Mouse (Mus musculus): Measurements from ENCODE around the gene Srsf4. TPM values are rescaled to one million over a fixed set of nuclear protein-coding genes. Genes with fewer than 3 reads are reported as not detected.

The Srsf4 gene
- total RNA-seq, 2 experiments from 2014 or later, result 68.1 to 69.2 TPM

GRCm38 (mm10) chr4:131861341-131861739, 12.1 kb upstream of the Srsf4 start:
- no peak for DNase-seq (ENCODE audit: extremely low spot score in 1 of 2, low spot score in 1 of 2)

- no peak for DNase-seq (ENCODE audit: extremely low spot score in 1 of 2, low spot score in 1 of 2)
These were observed 635 bp upstream of the Srsf4 start for GRCm38 (mm10) chr4:131872672-131873292.

- DNase-seq (ENCODE audit: extremely low spot score in 1 of 2, low spot score in 1 of 2), result no peak
These were observed 736 bp downstream of the Srsf4 start for GRCm38 (mm10) chr4:131874169-131874536.

GRCm38 (mm10) chr4:131874567-131874966, 1.1 kb downstream of the Srsf4 start:
- no peak for DNase-seq (ENCODE audit: extremely low spot score in 1 of 2, low spot score in 1 of 2)

GRCm38 (mm10) chr4:131875242-131875641, 1.8 kb downstream of the Srsf4 start:
- DNase-seq (ENCODE audit: extremely low spot score in 1 of 2, low spot score in 1 of 2), result no peak

- DNase-seq (ENCODE audit: extremely low spot score in 1 of 2, low spot score in 1 of 2), result no peak
These were observed 3.4 kb downstream of the Srsf4 start for GRCm38 (mm10) chr4:131876836-131877235.

- no peak for DNase-seq (ENCODE audit: extremely low spot score in 1 of 2, low spot score in 1 of 2)
These were observed 6.3 kb downstream of the Srsf4 start for GRCm38 (mm10) chr4:131879692-131880091.

GRCm38 (mm10) chr4:131881306-131881705, 7.9 kb downstream of the Srsf4 start:
- no peak for DNase-seq (ENCODE audit: extremely low spot score in 1 of 2, low spot score in 1 of 2)

- no peak for DNase-seq (ENCODE audit: extremely low spot score in 1 of 2, low spot score in 1 of 2)
These were observed 10.2 kb downstream of the Srsf4 start for GRCm38 (mm10) chr4:131883571-131883970.

GRCm38 (mm10) chr4:131885376-131885775, 12.0 kb downstream of the Srsf4 start:
- DNase-seq (ENCODE audit: extremely low spot score in 1 of 2, low spot score in 1 of 2), result no peak

- no peak for DNase-seq (ENCODE audit: extremely low spot score in 1 of 2, low spot score in 1 of 2)
These were observed 15.1 kb downstream of the Srsf4 start for GRCm38 (mm10) chr4:131888564-131888963.

- no peak for DNase-seq (ENCODE audit: extremely low spot score in 1 of 2, low spot score in 1 of 2)
These were observed 17.3 kb downstream of the Srsf4 start for GRCm38 (mm10) chr4:131890692-131891091.

- DNase-seq (ENCODE audit: extremely low spot score in 1 of 2, low spot score in 1 of 2), result no peak
These were observed 23.7 kb downstream of the Srsf4 start for GRCm38 (mm10) chr4:131897109-131897508.

- DNase-seq (ENCODE audit: extremely low spot score in 1 of 2, low spot score in 1 of 2), result no peak
These were observed 24.4 kb downstream of the Srsf4 start for GRCm38 (mm10) chr4:131897787-131898186.

GRCm38 (mm10) chr4:131898503-131899179, 25.2 kb downstream of the Srsf4 start:
- DNase-seq (ENCODE audit: extremely low spot score in 1 of 2, low spot score in 1 of 2), result no peak

- no peak for DNase-seq (ENCODE audit: extremely low spot score in 1 of 2, low spot score in 1 of 2)
These were observed 25.8 kb downstream of the Srsf4 start for GRCm38 (mm10) chr4:131899180-131899554.

GRCm38 (mm10) chr4:131901090-131901489, 27.7 kb downstream of the Srsf4 start:
- no peak for DNase-seq (ENCODE audit: extremely low spot score in 1 of 2, low spot score in 1 of 2)

- DNase-seq (ENCODE audit: extremely low spot score in 1 of 2, low spot score in 1 of 2), result no peak
These were observed 31.1 kb downstream of the Srsf4 start for GRCm38 (mm10) chr4:131904478-131904877.

- DNase-seq (ENCODE audit: extremely low spot score in 1 of 2, low spot score in 1 of 2), result no peak
These were observed 33.0 kb downstream of the Srsf4 start for GRCm38 (mm10) chr4:131906423-131906822.

GRCm38 (mm10) chr4:131907912-131908311, 34.5 kb downstream of the Srsf4 start:
- DNase-seq (ENCODE audit: extremely low spot score in 1 of 2, low spot score in 1 of 2), result no peak

GRCm38 (mm10) chr4:131910237-131910994, 37.0 kb downstream of the Srsf4 start:
- no peak for DNase-seq (ENCODE audit: extremely low spot score in 1 of 2, low spot score in 1 of 2)

- DNase-seq (ENCODE audit: extremely low spot score in 1 of 2, low spot score in 1 of 2), result no peak
These were observed 38.1 kb downstream of the Srsf4 start for GRCm38 (mm10) chr4:131911521-131911920.
